Mouse (Mus musculus) liver, embryonic 14.5 days (tissue): ENCODE measurements around the gene Phf23.

ENCODE experiments used
- CTCF ChIP-seq: IDR thresholded peaks from 2 replicates; pipeline ENCODE4 v1.5.1; 2016; ENCODE audit warnings: antibody characterized with exemption, low read depth, control low read depth
- EP300 ChIP-seq: IDR thresholded peaks from 2 replicates; pipeline ENCODE4 v1.6.1; 2016; ENCODE audit warnings: antibody characterized with exemption, low read depth

DNA sequence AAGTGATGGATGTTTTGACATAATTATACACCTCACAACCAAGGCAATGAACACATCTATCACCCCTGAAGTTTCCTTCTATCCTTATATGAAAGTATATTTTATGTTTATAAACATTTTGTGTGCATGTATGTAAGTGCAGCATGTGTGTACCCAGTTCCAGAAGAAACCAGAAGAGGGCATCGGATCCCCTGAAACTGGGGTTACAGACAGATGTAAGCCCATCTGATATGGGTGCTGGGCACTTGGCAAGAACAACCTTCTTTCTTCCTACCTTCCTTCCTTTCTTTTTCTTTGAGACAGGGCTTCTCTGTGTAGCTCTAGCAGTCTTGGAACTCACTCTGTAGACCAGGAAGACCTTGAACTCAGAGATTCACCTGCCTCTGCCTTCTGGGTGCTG is 39.4 kb upstream of the Phf23 start:
- TF ChIP-seq CTCF (peak; percentile 46; the same call in 1 of the 2 replicates), EP300 (no peak)
